Mouse (Mus musculus) spleen, adult 18-20 months (tissue): Measurements from ENCODE around the gene Akap5.

Experiments used
- DNase-seq, 2 experiments: peaks; one replicate each; pipeline ENCODE4 v3.0.0; 2022; ENCODE audit warnings: mixed read lengths in 2 of 2

Gene Akap5

DNA sequence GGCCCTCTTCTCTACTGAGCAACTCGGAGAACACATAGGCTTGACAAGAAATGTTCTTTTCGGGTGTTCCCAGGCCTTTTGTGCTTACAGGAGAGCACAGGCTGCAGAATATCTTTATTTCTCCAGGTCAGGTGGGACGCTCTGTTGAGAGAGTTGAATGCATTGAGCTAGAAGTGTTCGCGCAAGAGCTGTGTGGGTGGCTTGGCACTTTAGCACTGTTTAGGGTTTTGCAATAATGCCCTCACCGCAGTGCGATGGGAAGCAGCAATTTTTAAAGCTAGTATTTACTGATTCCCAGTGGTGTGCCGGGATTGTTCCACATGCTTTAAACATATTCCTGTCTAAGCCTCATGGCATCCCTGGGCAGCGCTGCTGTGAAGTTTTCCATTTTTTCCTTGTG lies 13.5 kb upstream of the Akap5 start:
- no peak for DNase-seq

DNA sequence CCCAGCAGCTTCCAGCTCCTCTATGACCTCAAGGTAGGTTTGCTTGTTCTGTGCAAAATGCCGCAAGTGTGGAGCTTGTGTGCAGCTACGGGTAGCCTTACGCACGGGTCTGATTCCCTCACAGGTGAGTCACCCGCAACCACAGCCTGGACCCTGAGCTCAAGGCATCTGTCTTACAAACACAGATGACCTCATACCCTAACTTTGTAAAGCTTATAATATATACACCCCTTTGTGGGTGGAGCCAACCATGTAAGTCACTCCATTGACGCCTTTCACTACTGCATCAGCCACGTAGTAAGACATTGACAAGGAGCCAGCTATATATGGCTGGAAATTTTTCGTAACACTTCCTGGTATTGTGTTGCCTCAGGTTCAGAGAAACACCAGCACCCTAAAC lies 12.7 kb upstream of the Akap5 start:
- no peak for DNase-seq

DNA sequence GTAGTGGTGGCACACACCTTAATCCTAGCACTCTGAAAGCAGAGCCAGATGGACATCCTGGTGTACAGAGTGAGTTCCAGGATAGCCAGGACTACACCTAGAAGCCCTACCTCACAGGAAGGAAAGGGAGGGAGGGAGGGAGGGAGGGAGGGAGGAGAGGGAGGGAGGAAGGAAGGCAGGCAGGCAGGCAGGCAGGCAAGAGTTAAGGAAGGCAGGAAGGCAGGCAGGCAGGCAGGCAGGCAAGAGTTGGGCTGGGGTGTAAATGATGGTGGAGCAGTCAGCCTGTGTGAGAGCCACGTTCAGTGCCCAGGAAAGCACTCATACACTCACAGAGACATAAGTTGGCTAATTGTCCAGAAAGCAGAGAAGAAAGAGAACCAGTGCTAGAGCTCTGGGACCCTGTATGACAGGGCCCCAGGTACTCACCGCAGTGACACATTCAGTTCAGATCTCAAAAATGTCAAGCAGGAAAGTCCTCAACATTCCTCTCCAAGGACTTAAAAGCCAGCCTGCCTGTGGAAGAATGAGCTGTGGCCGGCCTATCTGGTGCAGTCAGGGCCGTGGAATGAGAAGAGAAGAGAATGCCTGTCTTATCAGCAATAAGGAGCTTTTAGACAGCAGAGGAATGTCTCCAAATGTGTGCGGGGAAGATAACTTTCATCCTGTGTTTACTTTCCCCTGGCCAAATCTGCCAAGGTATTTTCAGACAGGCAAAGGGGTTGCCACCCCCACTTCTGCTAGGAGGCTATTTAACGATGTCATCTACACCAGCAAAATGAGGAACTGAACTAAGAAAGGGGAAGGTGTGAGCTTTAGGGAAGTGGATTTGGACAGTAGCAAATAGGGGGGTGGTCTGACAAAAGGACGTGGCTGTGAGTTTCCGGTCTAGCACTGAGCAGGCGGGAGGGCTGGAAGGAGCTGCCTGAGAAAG lies 6.1 kb upstream of the Akap5 start:
- DNase-seq = peak; percentile 41 to 43

DNA sequence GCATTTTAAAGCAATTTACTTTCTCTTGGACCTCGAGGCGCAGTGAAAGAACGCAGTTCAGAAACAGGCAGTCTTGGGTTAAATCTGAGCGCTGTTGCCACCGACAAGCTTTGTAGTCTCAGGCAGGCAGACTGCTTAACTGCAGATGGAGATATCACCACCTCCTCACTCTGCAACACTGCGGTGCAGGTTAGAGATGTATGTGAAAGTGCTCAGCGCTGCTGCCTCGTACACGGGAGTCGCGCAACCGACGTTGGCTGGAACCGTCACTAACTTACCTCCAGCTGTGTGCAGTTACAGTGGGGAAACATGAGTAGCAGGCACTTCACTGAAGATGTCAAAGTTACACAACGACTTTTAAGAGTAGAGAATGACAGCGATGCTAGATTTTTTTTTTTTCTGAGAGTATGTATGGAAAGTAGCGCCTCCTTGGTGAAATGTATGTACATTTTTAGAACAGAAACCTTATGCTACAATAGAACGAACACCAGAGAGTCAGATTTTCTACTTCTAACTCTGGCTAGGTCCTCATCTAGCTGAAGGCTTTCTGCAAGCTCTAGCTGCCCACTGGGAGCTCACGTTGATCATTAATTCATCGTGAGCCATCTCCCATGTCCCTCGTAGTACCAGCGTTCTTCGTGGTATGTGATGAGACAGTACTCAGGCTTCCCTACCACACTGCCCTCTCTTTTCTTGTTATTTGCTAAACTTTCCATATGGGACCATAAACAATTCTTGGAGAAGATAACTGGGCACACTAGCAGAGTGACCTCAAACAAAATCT lies 1.9 kb downstream of the Akap5 start:
- DNase-seq = no peak

DNA sequence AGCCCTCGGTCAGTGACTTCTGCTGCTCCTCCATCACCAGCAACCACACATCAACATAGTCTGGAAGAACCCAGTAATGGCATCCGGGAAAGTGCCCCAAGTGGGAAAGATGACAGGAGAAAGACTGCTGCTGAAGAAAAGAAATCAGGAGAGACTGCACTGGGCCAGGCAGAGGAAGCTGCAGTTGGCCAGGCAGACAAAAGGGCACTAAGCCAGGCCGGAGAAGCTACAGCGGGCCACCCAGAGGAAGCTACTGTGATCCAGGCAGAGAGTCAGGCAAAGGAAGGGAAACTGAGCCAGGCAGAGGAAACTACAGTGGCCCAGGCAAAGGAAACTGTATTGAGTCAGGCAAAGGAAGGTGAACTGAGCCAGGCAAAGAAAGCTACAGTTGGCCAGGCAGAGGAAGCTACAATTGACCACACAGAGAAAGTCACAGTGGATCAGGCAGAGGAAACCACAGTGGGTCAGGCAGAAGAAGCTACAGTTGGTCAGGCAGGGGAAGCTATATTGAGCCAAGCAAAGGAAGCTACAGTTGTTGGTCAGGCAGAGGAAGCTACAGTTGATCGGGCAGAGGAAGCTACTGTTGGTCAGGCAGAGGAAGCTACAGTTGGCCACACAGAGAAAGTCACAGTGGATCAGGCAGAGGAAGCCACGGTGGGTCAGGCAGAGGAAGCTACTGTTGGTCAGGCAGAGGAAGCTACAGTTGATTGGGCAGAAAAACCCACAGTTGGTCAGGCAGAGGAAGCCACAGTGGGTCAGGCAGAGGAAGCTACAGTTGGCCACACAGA lies 4.1 kb downstream of the Akap5 start:
- DNase-seq = no peak

DNA sequence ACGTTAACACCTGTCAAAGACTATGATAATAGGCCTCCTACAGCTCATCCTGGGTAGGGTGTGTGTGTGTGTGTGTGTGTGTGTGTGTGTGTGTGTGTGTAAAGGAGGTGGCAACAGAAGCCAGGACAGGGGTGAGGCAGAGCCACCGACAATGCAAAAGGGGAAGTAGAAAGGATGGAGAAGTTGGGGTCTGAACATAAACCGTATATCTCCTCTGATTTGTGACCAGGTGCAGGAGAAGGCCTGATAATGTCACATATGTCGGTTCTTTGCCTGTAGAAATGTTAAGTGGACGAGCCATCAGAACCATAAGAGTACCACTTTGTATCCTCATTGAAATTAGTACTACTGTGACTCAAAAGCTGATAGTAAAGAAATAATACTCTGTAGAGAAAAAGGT lies 9.0 kb downstream of the Akap5 start:
- DNase-seq = no peak

DNA sequence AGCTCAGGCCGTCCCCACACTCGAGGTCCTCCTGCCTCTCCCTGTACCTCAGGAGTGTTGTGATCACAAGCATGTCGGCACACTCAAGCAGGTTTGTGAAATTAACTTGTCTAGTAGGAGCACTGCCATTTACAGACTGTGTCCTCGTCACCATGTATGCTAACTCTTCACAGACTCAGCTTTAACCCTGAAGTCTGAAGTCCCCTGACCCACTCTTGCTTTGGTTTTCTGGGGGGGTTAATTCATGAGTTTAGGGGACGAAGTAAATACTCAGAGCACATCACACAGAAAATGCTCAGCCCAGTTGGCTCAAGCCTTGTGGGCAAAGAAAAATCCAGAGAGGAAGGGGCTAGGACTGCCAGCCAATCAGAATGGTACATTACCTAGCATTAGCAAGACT lies 10.9 kb downstream of the Akap5 start:
- no peak for DNase-seq

DNA sequence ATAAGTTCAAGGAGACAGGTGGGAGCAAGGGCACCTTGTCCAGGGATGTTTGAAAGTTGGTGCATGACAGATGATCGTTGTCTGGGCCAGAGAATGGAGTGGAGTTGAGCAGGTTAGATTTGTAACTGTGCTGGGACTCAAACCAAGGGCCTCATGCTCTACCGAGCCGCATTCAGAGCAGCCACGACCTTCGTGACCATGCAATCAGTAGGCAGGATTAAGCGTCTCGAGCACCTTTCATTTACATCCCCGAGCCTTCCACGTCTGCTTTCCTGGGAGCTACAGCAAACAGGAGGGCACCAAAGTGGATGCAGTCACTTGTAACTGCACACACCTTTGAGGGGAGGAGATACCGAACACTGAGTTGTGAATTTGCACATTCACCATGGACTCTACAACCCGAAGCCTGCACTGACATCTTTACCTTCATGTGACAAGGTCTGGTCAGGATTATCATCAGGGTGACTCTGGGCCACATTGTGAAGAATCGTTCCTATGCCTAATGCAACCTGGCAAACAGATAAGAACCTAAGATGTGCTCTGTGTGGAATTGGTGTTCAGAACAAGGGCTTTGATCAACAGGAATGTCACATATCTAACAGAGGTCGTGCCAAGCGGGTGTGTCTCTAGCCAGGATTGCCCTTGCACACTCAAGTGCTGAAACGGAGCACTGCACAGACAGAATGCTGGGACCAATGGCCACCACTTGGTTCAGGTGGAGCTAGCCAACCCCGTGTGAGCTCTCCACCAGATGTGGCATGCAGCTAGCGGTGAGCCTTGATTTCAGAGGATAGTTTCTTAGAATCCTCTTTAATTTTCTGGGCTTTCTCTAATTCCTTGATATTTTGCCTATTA lies 11.6 kb downstream of the Akap5 start:
- no peak for DNase-seq

DNA sequence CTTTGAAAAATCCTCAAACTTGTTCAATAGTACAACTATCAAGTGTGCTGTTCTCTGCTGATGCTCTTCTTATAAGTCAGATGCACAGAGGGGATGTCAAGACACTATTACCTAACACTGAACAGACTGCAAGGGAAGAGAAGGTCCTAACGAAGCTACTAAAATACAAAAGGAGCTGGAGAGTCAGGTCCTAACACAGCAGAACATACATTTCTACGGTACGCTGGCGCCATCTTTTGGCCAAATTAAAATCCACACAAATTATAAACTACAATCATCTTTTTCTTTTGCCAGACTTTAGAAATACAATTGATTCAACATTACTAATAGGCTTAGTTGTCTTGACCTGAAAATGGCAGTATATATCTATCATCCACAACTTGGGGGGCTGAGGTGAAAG lies 16.4 kb downstream of the Akap5 start:
- peak in 1 of 2 experiments; percentile 64 for DNase-seq

DNA sequence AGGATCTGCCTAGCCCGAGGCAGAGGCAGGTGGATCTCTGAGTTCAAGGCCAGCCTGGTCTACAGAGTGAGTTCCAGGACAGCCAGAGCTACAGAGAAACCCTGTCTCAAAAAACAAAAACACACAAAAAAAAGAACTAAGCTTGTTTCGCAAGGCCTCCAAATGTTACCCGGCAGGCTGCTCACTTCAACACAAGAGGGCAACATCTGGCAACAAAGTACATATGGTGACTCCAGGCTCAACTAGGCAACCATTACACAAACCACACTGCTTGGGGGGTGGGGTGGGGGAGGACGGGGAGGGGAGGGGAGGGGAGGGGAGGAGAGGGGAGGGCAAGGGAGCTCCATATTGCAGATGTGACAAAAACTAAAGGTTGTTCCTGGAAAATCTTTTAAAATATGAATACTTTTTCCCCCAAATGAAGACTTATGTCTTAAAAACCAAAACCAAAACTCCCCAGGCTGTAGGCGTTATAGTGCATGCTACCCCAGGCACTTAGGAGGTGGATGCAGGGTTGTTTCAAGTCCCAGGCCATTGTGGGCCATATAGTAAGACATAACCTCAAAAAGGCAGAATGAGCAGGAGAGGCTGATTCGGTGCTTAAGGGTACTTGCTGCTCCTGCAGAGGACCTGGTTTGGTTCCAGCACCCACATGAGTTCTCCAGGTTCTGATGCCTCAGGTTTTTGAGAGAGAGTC lies 21.2 kb downstream of the Akap5 start:
- no peak for DNase-seq

DNA sequence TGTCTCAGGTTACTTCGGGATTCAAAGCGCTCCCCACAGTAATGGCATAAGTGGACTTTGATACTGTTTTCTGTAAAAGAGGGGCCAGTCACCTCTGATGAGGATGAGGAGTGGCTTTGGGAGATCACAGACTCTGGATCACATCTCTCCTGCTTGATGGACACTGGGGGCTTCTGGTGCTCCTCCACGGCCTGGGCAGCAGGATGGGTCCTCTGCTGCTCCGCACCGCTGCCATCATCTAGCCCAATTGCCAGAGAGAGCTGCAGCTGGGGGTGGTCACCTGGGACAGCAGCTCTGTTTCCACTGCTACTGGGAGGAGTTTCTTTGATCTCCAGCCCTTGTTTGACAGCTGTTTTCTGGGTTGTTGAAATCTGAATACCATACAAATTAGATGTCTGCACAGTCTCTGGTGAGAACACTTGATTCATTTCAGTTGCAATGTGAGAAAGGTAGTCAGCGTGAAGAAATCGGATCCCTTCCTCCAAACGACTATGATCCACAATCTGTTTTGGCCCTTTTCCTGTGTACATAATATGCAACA lies 25.1 kb downstream of the Akap5 start:
- DNase-seq = no peak

DNA sequence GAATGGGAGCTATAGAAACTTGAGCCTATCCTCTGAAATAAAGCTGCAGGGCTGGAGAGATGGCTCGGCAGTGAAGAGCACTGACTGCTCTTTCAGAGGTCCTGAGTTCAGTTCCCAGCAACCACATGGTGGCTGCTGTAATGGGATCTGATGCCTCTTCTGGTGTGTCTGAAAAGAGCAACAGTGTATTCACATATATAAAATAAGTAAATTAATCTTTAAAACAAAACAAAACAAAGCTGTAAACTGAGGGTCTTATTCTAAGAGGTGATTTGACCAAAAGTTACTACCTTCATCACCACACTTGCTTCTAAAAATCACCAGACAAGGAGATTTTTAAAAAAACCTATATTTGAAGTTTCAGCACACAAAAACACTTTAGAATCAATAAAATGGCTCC lies 36.2 kb downstream of the Akap5 start:
- DNase-seq = no peak

DNA sequence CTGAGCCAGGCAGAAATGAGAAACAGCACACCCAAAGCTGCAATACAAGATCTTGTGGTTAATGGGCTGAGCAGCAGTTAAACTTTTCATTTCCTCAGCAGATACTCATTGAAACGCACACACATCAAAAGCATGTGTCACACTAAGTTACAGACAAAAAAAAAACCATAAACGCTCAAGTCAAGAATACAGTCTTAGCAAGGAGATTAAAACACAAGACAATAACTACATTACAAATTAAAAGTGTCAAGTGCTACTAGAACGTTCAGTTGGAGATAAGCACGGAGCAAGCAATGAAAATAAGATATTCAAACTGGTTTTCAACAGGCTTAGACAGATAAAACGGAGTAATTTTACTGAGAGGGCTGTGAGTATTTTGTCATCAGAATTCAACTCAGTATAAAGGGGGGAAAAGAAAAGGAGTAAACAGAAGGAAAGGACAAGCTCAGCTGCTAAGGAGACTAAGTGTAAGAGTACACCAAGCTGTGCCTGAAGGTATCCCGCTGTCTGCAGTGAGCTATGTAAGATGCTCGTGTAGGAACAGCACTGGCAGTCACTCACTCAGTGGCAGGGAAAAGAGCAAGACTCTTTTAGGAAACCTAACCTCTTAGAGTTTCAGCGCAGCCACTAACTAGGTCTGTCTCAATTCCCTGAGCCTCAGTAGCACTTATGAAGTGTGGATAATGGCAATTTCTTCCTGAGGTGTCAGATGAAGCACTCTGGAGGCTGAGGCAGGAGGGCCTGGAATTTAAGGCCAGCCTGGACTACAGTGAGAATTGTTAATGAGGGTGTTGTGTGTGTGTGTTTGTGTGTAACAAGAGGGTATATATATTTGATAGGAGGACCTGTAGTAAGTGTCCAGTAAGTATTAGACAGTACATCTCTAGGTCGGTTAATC lies 37.0 kb downstream of the Akap5 start:
- DNase-seq = no peak

DNA sequence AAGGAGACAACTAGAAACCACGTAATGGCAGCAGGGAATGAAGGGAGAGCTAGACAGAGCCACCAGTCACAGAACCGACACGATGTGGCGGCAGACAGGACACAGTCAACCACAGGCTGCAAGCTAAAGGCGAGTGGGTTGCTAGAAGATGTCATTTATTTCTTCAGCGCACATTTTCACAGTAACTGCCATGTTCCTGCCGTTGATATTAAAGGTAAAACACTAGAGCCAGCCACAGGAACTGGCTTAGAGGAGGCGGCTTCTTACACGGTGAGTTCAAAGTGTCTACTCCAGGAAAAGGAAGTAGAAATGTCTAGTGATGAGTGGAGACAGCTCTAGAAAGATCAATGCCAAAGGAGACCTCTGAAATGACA lies 37.6 kb downstream of the Akap5 start:
- no peak for DNase-seq

DNA sequence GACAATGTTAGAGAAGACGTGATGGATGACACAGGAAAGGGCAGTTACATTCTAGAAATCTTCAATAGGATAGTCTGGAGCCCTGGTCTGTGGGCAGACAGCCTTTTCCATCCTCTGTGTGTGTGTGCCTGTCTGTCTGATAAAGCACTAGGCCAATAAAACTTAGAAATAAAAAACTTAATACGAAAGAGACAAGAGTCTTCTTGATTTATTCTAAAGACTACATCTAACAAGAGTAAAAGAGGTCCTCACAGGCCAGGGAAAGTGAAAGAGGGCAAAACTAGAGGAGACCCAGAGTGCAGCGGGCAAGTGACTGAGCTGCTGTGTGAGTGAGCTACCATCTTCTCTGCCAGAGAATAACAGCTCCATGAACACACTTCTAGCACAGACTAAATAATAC lies 41.6 kb downstream of the Akap5 start:
- no peak for DNase-seq

DNA sequence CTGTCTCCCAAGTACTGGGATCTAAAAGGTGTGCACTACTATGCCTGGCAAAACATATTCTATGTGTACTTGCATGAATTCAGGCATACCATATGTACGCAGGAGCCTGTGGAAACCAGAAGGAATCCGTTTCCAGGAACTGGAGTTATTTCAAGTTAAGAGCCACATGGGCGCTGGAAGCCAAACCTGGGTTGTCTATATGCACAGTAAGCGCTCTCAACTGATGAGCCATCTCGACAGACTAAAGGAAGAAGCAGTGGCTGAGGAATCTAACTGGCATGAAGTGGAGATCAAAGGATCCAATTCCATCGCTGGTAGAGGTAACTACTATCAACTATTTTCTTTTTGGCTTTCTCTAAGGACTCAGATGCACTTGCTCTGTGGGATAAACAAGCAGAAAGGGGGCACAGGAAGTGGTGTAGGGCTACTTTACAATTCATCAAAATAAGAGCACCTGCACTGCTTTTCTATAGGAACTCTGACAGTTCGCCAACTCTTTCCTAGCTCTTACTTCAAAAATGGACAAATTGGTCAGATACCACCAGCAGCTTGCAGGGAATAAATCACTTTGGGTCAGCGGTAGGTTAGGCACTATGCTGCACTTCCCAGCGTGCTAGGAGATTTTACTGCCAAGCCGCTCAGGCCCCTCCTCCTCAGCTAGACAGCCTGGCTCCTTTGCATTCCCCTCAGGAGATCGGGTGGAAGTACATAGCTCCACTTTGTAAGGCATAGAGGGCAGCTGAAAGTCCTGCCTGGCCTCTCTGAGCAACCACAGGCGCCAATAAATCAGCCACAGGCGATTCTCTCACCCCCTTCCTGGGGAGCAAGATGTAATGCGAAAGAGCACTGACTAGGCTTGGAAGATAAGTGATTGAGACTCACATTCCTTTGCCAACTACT lies 42.7 kb downstream of the Akap5 start:
- no peak for DNase-seq

DNA sequence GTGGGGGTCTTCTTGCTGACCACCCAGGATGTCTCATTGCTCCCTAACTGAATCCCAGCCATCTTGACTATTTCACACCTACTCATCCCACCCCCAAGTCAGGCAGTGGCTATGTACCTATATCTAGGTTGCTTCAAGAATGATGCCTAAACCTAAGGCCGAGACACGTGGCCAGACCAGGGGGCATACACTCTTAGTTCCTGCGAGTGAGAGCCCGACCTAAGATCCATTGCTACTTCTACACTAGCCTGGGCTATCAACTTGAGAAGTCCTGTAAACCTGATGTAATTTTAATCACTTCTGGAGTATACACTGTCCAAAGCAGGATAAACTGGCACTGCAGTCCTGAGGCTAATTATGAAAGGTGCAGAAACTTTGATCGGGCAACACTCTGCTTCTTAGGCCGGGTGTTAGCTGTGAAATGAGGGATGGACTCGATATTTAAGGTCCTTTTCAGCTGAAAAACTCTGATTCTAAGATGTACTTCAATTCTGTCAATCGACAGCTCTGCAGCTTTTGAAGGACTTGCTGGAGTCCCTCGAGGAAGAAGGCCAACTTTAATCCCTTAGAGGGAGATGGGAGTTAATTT lies 43.6 kb downstream of the Akap5 start:
- no peak for DNase-seq

DNA sequence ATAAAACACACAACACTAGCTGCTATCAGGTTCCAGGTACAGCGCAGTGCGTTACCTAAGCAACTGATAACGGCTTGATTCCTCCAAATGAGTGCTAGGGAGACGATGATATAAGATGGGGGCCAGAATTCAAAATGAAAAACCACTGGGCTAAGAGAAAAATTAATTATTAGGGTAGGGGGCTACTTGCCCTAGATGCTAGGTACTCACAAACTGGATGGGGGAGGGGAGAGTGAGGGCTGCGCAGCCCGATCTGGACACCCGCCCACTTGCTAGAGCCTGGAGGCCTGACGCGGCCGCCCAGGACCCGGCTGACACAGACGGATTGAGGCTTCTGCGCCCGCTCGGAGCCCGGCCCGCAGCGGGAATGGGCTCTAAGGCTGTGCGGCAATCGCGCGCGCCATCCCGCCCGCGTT lies 44.1 kb downstream of the Akap5 start:
- no peak for DNase-seq
